Mouse (Mus musculus): ENCODE results near the gene Hist2h2ac.
A peak's percentile ranks its signal among the peaks of the same experiment; 100 is the strongest.
"Not testable (repeated sequence)": the region's sequence is repeated elsewhere in the genome, so short reads cannot be mapped to it uniquely, and the experiment has no call there.

Gene Hist2h2ac

DNA sequence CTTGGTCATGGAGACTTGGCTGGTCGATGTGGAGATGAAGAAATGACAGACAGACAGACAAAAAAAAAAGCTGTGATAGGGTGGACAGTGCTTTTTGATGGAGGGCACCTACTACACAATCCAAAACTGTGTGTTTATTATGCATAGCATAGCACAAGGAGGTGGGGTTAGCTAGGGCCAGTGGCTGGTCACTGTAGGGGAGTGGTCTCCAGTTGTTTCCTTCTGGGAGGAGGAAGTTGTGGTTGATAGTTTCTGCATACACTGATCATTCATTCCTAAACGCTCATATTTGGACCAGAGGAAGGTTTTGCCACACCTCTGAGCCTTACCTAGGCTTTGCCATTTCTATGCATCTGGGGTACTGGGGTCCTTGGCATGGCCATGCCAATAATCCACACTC lies 9.7 kb upstream of the Hist2h2ac start:
- no peak for DNase-seq (ENCODE audit: low spot score in 2 of 2)

DNA sequence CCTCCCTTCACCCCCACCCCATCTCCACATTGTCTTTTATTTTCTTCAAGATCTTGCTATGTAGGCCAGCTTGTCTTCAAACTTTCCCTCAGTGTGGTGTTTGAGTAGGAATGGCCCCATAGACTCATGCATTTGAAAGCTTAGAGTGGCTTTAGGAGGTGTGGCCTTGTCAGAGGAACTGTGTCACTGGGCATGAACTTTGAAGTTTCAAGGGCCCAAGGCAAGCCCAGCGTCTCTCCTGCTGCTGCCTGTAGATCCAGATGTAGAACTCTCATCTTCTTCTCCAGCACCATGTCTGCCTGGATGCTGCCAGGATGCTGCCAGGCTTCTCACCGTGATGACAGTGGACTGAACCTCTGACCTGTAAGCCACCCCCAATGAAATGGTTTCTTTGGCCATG lies 8.1 kb upstream of the Hist2h2ac start:
- DNase-seq (ENCODE audit: low spot score in 2 of 2), result no peak

- no peak for DNase-seq (ENCODE audit: low spot score in 2 of 2)
Measured at GRCm38 (mm10) chr3:96226695-96227648, 6.3 kb upstream of the Hist2h2ac start.

DNA sequence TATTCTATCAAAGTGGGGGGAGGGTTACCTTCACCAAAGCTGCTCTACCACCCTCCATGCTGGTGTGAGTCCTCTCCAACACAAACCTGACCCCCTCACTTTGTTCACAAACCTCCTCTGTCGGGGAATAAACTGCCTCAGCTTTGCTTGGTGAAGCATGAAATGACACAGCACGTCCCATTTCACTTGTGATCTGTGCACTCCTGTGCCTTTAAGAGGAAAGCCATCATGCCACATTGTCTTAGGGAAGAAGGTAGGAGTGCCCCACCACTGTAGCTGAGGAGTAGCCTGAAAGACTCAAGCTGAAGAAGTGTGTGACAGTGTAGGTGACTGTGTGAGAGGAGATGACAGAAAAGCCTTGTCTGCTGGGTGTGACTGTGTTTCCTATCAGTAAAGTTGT lies 4.7 kb upstream of the Hist2h2ac start:
- no peak for DNase-seq (ENCODE audit: low spot score in 2 of 2)

GRCm38 (mm10) chr3:96222774-96223173 lies 2.1 kb upstream of the Hist2h2ac start:
- no peak for DNase-seq (ENCODE audit: low spot score in 2 of 2)

- DNase-seq (ENCODE audit: low spot score in 2 of 2), result no peak
Measured at GRCm38 (mm10) chr3:96221640-96222038, 959 bp upstream of the Hist2h2ac start.

DNA sequence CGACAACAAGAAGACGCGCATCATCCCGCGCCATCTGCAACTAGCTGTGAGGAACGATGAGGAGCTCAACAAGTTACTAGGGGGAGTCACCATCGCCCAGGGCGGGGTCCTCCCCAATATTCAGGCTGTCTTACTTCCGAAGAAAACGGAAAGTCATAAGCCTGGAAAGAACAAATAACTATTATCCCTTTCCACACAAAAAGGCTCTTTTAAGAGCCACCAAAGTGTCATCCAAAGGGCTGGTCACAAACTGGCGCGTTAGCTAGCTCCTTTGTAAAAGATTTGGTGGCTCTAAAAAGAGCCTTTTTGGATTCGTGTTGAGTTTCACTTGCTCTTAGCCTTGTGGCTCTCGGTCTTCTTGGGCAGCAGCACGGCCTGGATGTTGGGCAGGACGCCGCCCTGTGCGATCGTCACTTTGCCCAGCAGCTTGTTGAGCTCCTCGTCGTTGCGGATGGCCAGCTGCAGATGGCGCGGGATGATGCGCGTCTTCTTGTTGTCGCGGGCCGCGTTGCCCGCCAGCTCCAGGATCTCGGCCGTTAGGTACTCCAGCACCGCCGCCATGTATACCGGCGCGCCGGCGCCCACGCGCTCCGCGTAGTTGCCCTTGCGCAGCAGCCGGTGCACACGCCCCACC lies 432 bp downstream of the Hist2h2ac start:
- DNase-seq (ENCODE audit: low spot score in 2 of 2), result peak in 1 of 2 experiments; percentile 63

GRCm38 (mm10) chr3:96219661-96220130 lies 984 bp downstream of the Hist2h2ac start, which contains the start of the genes Bola1 and Hist2h2ab:
TSS of gene Bola1 (minus strand) at chr3:96219709.
TSS of gene Hist2h2ab (plus strand) at chr3:96219865.
- DNase-seq (ENCODE audit: low spot score in 2 of 2), result peak; percentile 43 to 63

DNA sequence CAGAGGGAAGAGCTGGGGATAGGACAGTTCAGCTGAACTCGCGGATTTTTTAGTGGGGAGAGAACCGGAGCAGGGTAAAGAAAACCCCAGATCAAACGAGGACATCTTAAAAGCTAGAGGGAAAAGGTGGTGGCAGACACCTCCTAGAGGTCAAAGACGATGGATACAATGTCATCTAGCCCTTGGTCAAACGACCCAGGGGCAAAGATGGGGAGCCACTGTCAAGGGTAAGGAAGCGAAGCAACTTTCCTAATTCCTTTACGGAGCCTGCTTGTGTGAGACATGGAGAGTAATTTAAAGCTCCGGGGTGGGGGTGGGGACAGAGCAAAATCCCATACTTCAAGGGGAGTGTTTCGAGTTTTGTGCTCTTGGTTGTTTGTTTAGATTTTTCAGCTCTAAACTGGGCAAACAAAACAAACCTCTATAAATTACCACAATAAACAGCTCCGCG lies 1.5 kb downstream of the Hist2h2ac start:
- peak in 1 of 2 experiments; percentile 11 for DNase-seq (ENCODE audit: low spot score in 2 of 2)

GRCm38 (mm10) chr3:96209242-96209641 lies 11.4 kb downstream of the Hist2h2ac start:
- no peak for DNase-seq (ENCODE audit: low spot score in 2 of 2)

DNA sequence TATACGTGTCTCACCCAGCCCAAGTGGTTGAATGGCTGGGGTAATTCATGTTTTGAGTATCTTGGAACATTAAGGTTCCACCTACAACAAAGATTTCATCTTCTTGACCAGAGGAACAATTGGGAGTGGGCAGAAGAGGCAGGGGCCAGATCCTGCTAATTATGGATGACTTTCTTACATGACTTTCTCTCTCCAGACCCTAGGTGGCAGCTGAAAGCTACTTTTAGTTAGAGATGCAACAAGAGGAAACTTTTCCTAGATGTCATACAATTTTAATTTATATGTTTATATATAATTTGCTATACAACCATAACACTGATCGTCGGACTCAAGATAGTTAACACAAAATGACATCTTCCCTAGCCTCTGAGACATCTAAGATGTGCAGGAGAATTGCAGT lies 12.9 kb downstream of the Hist2h2ac start:
- no peak for DNase-seq (ENCODE audit: low spot score in 2 of 2)

GRCm38 (mm10) chr3:96199731-96200130 lies 20.9 kb downstream of the Hist2h2ac start:
- DNase-seq (ENCODE audit: low spot score in 2 of 2), result no peak

DNA sequence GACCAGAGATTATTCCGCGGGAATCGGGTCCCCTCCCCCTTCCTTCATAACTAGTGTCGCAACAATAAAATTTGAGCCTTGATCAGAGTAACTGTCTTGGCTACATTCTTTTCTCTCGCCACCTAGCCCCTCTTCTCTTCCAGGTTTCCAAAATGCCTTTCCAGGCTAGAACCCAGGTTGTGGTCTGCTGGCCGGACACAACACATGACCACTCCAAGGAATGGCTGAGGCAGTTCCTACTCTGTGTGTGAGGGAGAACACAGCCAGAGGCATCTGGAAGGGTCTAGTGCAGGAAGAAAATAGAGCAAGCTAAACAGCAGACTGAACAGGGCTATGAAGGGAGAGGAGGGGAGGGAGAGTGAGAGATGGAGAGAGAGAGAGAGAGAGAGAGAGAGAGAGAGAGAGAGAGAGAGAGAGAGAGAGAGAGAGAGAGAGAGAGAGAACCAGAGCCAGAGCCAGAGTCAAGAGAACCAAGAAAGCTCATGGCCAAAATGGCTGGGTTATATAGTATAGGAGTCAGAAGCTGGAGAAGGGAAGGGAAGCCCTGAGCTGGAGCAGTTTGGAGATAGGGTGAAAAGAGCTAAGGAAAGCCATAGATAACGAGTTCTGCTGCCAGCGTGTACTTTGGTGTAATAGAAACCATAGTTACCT lies 22.0 kb downstream of the Hist2h2ac start:
- DNase-seq (ENCODE audit: low spot score in 2 of 2), result not testable (repeated sequence)

DNA sequence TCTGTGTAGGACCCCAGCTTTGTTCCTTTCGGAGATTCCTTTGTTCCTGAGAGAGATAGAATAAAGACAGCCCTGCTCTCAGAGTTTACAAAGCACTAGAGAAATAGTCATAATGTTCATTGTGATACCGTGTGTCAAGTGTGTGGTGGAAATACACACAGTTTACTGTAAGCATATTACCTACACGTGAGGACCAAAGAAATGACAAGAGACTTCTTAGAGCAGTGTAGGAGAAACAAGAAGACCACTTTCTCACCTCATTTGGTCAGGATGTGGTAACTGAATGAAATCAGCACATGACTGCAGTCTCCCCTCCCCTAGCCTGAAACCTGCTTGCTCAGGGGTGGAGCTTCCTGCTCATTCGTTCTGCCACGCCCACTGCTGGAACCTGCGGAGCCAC lies 22.5 kb downstream of the Hist2h2ac start:
- no peak for DNase-seq (ENCODE audit: low spot score in 2 of 2)

GRCm38 (mm10) chr3:96197129-96197749 lies 23.4 kb downstream of the Hist2h2ac start:
- DNase-seq (ENCODE audit: low spot score in 2 of 2), result peak; percentile 53 to 83

GRCm38 (mm10) chr3:96196437-96197128 lies 24.1 kb downstream of the Hist2h2ac start:
- DNase-seq (ENCODE audit: low spot score in 2 of 2), result no peak

DNA sequence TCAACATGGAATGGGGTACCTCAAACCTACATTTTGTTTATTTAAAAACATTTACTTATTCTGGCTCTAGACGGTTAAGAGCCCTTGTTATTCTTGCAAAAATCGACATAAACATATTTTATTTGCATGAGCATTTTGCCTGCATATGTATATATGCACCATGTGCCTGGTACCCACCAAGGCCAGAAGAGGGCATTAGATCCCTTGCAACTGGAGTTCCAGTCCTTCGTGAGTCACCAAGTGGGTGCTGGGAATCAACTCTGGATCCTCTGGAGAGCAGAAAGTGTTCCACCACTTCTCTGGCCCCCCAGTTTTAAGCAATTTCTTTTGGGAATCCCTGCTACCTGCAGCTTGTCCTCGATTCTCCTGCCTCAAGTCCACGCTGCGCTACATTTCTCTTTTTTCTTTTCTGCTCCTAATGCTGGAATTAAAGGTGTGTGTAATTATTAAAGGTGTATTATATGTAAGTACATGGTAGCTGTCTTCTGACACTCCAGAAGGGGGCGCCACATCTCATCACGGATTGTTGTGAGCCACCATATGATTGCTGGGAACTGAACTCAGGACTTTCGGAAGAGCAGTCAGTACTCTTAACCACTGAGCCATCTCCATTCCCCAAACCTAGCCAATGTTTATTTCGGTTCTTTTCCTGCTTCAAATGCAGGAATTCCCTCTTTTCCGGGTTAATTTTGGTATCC lies 24.9 kb downstream of the Hist2h2ac start:
- no peak for DNase-seq (ENCODE audit: low spot score in 2 of 2)

DNA sequence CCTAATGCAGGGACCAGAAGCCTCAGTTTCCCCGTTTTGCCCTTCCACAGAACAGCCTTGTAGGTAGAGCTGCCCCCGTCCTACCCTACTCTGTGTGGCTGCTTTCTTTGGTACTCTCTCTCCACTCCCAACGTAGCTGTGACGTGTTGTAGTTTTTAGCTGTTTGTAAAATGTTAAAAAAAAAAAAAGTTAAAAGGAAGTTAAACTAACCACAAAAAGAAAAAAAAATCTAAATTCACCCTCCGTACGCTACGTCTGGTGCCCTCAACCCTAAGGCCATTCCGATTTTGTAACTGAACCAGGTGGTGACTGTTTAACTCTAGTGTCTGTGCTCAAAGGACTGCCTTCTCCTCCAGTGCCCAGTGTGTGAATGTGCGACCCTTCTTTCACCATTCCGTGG lies 25.7 kb downstream of the Hist2h2ac start:
- no peak for DNase-seq (ENCODE audit: low spot score in 2 of 2)

GRCm38 (mm10) chr3:96192977-96193376 lies 27.7 kb downstream of the Hist2h2ac start:
- DNase-seq (ENCODE audit: low spot score in 2 of 2), result no peak

DNA sequence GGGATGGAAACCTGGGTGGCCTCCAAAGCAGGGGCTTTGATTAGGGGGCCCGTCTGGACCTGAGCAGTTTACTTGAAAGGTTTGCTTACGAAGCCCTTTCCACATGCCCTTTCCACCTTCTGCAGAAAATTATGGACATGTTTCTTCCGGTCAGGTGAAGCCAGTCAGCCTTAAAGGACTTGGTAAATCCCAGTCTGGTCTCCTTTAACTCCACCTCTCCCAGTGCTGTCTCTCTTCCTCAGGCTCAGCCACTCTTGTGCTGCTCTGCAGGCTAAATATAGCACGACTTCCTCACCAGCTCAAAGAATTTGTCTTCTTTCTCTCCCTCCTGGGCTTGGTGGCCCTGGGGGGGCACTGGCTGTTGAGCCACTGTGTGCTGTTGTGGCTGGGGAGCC lies 38.3 kb downstream of the Hist2h2ac start:
- DNase-seq (ENCODE audit: low spot score in 2 of 2), result no peak
